Mouse (Mus musculus): ENCODE measurements around the gene Id3. TPM values are rescaled to one million over a fixed set of nuclear protein-coding genes. Genes with fewer than 3 reads are reported as not detected.
"Not testable (repeated sequence)": the region's sequence is repeated elsewhere in the genome, so short reads cannot be mapped to it uniquely, and the experiment has no call there.

Id3 gene
- 10 to 100 TPM; 58.1 to 63.9 TPM for total RNA-seq (2021)

GRCm38 (mm10) chr4:136143193-136143976 lies at the start of gene Id3:
TSS of gene Id3 (plus strand) at chr4:136143497.
- DNase-seq, result peak; percentile 95 to 96
- intact Hi-C loops (cut with DNase I), result loop anchor here (5.0 to 10.0 kb wide), 3 partner anchors 139 to 1341 kb away; partner anchors contain the start of genes Pnrc2 and Zfp46

DNA sequence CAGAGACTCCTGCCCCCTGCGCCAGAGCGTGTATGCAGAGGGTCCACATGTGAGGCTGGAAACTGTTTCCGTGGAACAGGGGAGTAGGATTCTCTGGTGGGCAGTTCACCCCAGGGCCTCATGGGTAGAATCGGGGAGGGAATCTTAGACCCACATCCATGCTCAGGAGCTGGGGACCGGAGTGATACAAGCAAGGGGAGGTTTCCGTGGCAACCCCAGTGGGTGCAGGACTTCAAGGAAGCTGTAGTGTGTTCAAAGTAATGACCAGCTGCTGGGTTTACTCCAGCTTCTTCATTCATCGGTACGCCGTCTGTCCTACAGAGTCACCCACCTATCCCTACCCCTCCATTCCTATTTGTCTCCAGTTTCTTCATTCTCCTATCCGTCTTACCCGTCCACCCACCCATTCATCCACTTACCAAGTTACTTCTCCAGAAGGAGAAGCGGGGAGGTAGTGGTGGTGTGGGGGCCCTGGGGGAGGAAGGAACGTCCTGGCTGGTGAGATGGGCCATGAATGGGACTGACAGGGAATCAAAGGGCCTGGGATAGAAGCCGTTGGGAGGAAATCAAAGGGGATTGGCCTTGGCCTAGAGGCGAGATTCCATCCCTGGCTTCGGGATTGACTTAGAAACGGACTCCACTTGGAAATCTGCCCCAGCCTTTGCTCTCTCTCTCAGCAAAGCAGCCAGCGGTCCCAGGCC lies 48.6 kb upstream of the Id3 start:
- intact Hi-C loops (cut with DNase I), result no loop called here

DNA sequence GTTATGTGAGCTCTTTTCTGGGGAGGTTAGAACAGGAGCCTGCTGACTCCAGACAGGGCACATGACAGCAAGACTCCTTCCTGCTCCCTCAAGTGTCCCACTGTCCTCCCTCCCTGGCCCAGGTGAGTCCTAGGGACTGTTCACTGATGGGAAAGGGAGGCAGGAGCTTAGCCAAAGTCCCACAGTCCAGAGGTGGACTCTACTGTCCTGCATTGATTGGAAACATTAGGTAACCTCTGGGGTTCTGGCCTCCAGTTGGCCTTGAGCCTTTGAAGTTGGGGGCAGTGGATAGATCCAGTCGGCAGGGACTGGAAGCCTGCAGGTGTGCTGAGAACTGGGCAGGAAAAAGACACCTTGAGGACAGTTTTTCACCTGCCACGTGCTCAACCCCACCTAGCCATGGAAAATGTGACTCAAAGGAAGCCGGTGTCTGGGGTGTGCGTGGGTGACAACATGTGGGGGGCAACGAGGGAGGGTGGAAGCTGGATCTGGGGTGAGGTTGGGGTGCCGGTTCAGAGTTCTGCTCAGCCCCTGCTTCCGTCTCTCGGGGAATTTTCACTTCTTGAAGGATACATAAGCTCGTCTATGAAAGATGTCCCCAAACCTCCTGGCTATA lies 47.7 kb upstream of the Id3 start:
- no peak for DNase-seq
- intact Hi-C loops (cut with DNase I), result no loop called here

More for the DNA sequence above, 48.6 kb upstream of the Id3 start:
- DNase-seq, result no peak

DNA sequence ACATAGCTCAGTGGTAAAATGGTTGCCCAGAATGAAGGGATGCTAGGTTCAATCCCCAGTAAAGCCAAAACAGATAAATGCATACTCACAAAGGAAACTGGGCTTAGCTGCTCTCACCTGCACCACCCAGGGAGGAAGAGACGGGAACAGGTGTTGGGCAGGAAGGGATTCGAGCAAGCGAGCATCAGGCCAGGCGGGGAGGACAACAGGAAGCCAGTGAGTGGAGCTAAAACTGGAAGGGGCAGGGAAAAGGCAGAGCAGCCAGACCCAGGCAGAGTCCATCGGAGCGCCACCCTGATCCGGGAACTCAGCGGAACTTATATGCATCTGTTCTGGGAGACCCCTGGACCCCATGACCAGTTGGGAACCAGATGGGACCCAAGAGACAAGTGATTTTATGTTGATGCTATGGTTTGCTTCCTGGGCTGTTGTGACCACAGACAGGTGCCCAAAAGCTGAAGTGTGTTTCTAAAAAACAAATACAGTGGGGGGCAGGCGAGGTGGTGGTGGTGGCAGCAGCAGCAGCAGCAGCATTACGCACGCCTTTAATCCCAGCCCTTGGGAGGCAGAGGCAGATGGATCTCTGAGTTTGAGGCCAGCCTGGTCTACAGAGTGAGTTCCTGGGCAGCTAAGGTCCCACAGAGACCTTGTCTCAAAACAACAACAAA lies 46.7 kb upstream of the Id3 start:
- DNase-seq, result no peak
- intact Hi-C loops (cut with DNase I), result no loop called here

- DNase-seq, result no peak
- intact Hi-C loops (cut with DNase I), result no loop called here
Observed at GRCm38 (mm10) chr4:136098446-136098845, 44.9 kb upstream of the Id3 start.

DNA sequence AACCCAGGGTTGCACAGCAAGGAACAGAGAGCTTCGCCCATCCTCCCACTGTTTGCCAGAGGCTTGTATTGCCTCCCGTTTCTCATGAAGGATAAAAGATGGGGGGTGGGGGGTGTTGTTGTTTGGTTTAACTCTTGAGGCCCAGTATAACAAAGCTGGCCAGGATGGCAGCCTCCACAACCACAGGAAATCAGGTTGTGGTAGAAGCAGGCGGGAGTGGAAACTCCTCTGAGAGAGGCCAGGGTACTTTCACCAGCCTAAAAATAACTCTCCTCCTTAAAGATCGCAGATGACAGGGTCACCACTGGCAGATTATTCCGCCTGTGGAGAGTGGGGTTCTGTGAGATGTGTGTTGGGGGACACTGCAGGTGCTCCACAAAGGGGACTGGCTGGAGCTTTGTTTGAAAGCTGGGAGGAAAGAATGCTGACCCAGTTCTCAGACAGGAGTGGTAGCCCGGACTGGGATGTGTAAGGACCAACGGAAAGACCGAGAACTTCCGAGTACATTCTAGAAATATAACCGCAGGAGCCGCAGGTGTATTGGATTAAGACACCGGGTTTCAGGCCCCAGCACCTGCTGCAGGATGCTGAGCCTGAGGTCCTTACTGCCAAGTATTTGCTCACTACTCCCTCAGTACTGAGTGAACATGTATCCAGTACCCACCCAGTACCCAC lies 42.8 kb upstream of the Id3 start:
- intact Hi-C loops (cut with DNase I), result no loop called here
- no peak for DNase-seq

- DNase-seq; intact Hi-C loops (cut with DNase I): not testable (repeated sequence)
Observed at GRCm38 (mm10) chr4:136101753-136102152, 41.5 kb upstream of the Id3 start.

GRCm38 (mm10) chr4:136104590-136105337 lies 38.5 kb upstream of the Id3 start:
- DNase-seq, result peak in 1 of 2 experiments; percentile 49
- intact Hi-C loops (cut with DNase I), result no loop called here

DNA sequence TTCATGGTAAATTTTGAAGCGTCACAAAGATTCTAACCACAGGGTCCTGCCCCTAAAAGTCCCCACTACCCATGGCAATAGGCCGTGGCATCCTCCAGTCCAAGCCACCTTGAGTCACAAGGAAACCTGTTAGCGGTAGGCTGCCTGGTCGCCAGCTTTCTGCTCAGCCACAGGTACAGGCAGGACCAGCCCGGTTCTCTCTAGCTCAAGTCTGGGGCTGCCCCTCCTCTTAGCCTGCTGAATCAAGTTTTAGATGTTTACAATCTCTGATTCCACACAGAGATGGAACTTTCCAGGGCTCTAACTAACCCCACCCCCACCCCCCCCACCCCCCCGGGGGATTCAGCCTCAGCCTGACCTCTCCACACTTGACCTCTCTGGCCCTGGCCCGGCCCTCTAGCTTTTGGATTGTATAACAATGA lies 36.4 kb upstream of the Id3 start:
- DNase-seq, result no peak
- intact Hi-C loops (cut with DNase I), result no loop called here

GRCm38 (mm10) chr4:136109153-136109552 lies 34.1 kb upstream of the Id3 start:
- intact Hi-C loops (cut with DNase I), result no loop called here
- no peak for DNase-seq

DNA sequence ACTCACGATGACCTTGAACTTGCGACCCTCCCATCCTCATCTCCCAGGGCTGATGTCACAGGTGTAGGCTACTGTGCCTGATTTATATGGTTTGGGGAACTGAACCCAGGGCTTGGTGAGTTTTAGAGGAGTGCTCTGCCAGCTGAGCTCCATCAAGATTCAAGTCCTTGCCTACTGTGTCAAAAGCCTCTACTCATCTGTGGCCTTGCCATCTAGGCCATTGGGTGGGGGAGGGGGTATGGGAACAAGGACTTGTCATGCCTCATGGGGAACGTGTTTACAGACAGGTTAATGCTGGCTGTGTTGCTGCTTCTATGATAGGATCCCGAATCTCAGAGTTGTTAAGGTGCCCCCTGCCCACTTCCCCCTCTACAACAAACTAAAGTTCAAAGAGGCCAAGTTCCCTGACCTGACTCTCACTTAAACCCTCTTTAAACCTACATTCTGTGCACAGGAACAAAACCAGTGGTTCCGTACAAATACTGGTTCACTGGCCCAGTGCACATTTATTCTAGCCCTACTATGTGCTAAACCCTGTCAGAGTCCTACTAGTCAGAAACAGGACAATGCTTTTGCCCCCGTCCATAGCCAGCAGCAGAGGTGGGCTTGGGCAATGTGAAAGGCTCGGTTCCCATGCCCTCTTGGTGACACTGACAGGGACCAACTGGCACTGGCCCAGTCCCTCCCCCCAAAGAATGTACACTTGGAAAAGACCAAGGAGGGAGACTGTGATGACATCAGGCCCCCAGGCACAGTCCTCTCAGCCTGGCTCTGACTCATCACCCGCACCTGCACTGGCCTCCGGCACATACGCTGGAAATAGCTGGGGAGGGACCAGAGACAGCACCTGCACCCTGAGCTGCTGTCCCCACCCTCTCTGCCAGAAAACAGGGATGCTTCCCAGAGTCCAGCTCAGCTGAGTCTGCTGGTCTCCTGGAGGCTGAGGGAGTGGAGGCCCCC lies 33.1 kb upstream of the Id3 start:
- intact Hi-C loops (cut with DNase I), result no loop called here
- DNase-seq, result no peak

DNA sequence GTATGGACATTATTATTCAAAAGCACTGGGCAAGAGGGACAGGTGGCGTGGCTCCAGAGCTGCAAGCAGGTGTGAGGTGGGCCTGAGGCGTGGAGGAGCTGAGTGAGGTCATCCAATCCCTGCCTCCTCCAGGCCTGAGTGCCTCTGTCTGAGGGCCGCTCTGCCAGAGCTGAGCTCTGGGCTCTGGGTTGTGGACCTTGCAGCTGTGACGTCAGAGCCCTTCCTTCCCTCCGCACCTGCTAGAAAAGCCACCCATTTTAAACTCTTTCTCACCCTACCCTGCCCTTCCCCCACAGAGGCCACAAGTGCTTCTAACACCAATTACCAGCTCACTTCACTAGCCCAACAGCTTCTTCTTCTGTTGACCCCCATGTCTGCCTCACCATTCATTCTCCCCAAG lies 31.0 kb upstream of the Id3 start:
- DNase-seq, result no peak
- intact Hi-C loops (cut with DNase I), result no loop called here

GRCm38 (mm10) chr4:136114747-136115146 lies 28.6 kb upstream of the Id3 start:
- intact Hi-C loops (cut with DNase I), result no loop called here

DNA sequence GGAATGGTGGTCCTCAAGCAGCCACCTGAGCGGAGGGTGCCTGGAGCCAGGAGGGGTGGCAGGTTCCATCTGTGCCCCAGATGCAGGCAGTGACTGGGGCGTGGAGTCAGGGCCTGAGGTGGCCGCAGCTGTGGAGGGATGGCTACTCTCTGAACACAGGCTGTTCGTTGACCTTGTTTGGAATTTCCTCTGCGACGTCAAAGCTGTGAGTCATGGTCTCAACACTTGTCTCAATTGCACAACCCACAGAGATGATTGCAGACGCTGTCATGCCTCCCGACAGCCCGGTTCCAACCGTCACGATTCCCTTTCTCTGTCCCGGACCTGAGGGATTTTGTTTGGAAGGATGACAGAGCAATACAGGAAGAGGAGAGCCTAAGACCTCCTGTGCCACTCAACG lies 26.3 kb upstream of the Id3 start:
- DNase-seq, result peak; percentile 61 to 63
- intact Hi-C loops (cut with DNase I), result no loop called here

More at GRCm38 (mm10) chr4:136114747-136115146, 28.6 kb upstream of the Id3 start:
- DNase-seq, result no peak

- intact Hi-C loops (cut with DNase I), result no loop called here
- peak in 1 of 2 experiments; percentile 31 for DNase-seq
Observed at GRCm38 (mm10) chr4:136120041-136120440, 23.3 kb upstream of the Id3 start.

DNA sequence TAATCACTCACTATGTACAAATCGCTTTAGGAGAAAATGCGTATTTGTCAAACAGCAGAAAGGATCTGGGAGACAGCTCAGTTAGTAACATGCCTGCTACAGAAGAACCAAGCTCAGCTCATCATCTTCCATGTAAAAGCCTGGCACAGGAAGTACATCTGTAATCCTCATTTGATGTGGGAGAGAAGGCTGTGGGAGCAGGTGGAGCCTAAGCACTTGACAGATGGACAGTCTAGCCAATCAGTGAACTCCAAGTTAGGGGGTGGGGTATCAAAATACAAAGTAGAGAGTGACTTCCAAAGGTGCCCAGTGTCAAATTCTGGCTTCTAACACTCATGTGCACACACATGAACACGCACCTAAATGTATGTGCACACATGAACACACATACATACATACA lies 22.1 kb upstream of the Id3 start:
- DNase-seq, result no peak
- intact Hi-C loops (cut with DNase I), result no loop called here

GRCm38 (mm10) chr4:136121844-136122468 lies 21.3 kb upstream of the Id3 start:
- intact Hi-C loops (cut with DNase I), result no loop called here
- no peak for DNase-seq

All from heart, postnatal 36 days (tissue).